Mouse (Mus musculus): Measurements from ENCODE around the gene Esrrg.

- no peak for TF ChIP-seq CTCF (IDR thresholded peaks at IDR 0.05; ENCODE audit: insufficient read depth, low read depth, low read length)
- TF ChIP-seq POLR2A (IDR thresholded peaks at IDR 0.05; ENCODE audit: insufficient read depth, low read depth, low read length), result no peak
Measured at GRCm38 (mm10) chr1:188113240-188113639, 504.6 kb downstream of the Esrrg start.
